Mouse (Mus musculus) liver, embryonic 16.5 days (tissue): Measurements from ENCODE around the gene P4ha1. TPM values are rescaled to one million over a fixed set of nuclear protein-coding genes. Genes with fewer than 3 reads are reported as not detected.

Experiments used
- ATAC-seq: fragments of 200-750 bp; cut with Nextera tagmentation; 2 replicates; pipeline ENCODE4 v1.8.0; 2017; ENCODE audit warnings: low read depth, mild to moderate bottlenecking, moderate number of reproducible peaks, moderate library complexity
- H3K27ac ChIP-seq: fragments of 300-500 bp; sonication (generic); 2 replicates; pipeline ENCODE4 v1.5.1; 2014; ENCODE audit warnings: mild to moderate bottlenecking, low read length
- H3K27me3 ChIP-seq: fragments of 300-500 bp; sonication (generic); 2 replicates; pipeline ENCODE4 v1.6.1; 2014; ENCODE audit warnings: low read depth, low read length, mixed read lengths; ENCODE audit not compliant: control insufficient read depth, insufficient read depth
- H3K36me3 ChIP-seq: fragments of 300-500 bp; sonication (generic); 2 replicates; pipeline ENCODE4 v1.6.1; 2014; ENCODE audit warnings: mild to moderate bottlenecking; ENCODE audit not compliant: control insufficient read depth, insufficient read depth
- H3K4me1 ChIP-seq: fragments of 300-500 bp; sonication (generic); 2 replicates; pipeline ENCODE4 v1.6.1; 2014; ENCODE audit warnings: low read depth, low read length, mixed read lengths; ENCODE audit not compliant: control insufficient read depth
- H3K4me2 ChIP-seq: fragments of 300-500 bp; sonication (generic); 2 replicates; pipeline ENCODE4 v1.6.1; 2014; ENCODE audit warnings: low read depth, low read length, mixed read lengths
- H3K4me3 ChIP-seq: fragments of 300-500 bp; sonication (generic); 2 replicates; pipeline ENCODE4 v1.5.1; 2014; ENCODE audit warnings: low read depth, mild to moderate bottlenecking, low read length
- H3K9ac ChIP-seq: fragments of 300-500 bp; sonication (generic); 2 replicates; pipeline ENCODE4 v1.6.1; 2014; ENCODE audit warnings: low read depth, low read length
- H3K9me3 ChIP-seq: fragments of 300-500 bp; sonication (generic); replicated peaks from 2 replicates; pipeline ENCODE4 v1.6.1; 2016; ENCODE audit warnings: low read length; ENCODE audit not compliant: control insufficient read depth
- WGBS: fragments of 180-500 bp; shearing (Covaris S2); extraction: QIAGEN DNeasy Blood & Tissue Kit; methylation state at CpG from one replicate; pipeline ENCODE4 v1.1.7; 2014; ENCODE audit not compliant: insufficient replicate concordance; 5-methylcytosine and 5-hydroxymethylcytosine counted together
- polyA plus RNA-seq: library from polyadenylated mRNA; unstranded; fragments of >200 nt; fragmentation: Nextera tagmentation; extraction: Ambion mirVana; gene quantifications from 2 replicates; pipeline ENCODE4 v1.2.1, GENCODE M21; 2015

Gene P4ha1
- polyA plus RNA-seq, result 14.9 and 15.0 TPM in 2 replicates

DNA sequence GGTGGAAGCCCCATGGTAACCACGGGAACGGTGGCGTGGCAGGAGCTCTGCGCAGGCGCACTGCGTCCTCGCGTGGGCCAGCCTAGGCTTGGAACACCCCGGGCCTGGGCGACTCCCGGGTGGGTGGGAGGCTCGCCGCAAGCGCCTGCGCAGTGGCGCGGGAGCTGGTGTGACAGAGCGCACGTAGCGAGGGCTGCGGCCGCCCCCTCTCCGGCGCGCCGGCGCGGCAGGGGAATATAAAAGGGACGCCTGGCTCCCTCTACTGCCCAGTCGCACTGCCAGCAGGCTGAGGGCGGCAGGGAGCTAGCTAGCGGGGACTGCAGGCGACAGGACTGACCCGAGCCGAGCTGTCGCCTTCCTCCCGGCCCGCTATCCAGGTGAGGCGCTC, at the start of gene P4ha1:
Gene P4ha1, plus strand, starts transcription at position 197 of the 388 bp plus-strand sequence.
- Histone ChIP-seq H3K36me3 (no peaks in the 10 kb centered on the region), H3K27ac (peak within 1 kb of the TSS; percentile 82), H3K9ac (peak within 1 kb of the TSS; percentile 81), H3K9me3 (no peaks in the 10 kb centered on the region), H3K4me2 (peak within 1 kb of the TSS; percentile 81), H3K4me3 (peak within 1 kb of the TSS; percentile 74), H3K27me3 (no peaks in the 10 kb centered on the region), H3K4me1 (peaks cover 8% of the 10 kb centered on the region)
- 0% methylated on average over 35 of the region's 39 CpGs for WGBS
- peak; percentile 98 for ATAC-seq

DNA sequence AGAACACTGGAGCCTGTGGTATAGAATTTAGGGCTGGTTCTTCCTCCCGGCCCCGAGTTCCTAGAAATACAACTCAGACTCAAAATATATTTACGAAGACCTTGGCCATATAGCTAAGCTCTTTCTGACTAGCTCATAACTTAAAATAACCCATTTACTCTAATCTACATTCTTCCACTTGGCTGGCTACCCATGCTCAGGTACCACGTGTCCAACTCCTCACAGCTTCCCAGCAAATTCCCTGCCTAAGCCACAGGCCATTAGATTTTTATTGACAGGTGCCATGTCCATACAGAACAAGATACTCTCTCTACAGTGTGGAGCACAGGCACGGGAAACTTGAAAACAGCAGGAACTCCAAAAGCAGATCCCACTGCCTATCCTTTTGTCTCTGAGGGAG, 47.4 kb upstream of the P4ha1 start:
- WGBS, result 68% methylated on average over 5 of the region's 5 CpGs
- no peaks in the 10 kb centered on the region for H3K36me3 ChIP-seq
- no peaks in the 10 kb centered on the region for H3K4me1 ChIP-seq
- no peaks in the 10 kb centered on the region for H3K27me3 ChIP-seq
- no peak overlapping the region for H3K9ac ChIP-seq
- no peaks in the 10 kb centered on the region for H3K9me3 ChIP-seq
- no peak overlapping the region for H3K4me3 ChIP-seq
- no peak overlapping the region for H3K4me2 ChIP-seq
- no peak overlapping the region for H3K27ac ChIP-seq
- ATAC-seq, result no peak

DNA sequence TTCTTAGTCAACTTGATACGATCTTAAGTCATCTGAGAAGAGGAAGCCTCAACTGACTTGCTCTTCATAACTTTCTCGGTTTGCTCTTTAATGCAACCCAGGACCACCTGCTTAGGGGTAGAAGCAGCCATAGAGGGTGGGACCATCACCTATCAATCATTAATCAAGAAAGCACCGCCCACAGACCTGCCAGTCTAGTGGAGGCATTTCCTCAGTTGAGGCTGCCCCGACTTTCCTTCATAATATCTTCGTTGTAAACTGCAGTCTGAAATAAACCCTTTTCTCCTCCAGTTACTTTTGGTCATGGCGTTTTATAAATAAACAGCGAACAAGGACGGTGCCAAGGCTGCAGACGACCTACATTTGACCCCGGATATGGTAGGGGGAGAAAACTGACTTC, 46.0 kb upstream of the P4ha1 start:
- Histone ChIP-seq H3K4me2 (peak overlapping the region; percentile 25; the same call in 1 of the 2 replicates), H3K4me1 (no peaks in the 10 kb centered on the region), H3K9me3 (no peaks in the 10 kb centered on the region), H3K27me3 (no peaks in the 10 kb centered on the region), H3K36me3 (no peaks in the 10 kb centered on the region), H3K9ac (no peak overlapping the region), H3K27ac (no peak overlapping the region), H3K4me3 (peak overlapping the region; percentile 16; the same call in 1 of the 2 replicates)
- 45% methylated on average over 10 of the region's 10 CpGs for WGBS
- no peak; the same call in 1 of the 2 replicates for ATAC-seq

DNA sequence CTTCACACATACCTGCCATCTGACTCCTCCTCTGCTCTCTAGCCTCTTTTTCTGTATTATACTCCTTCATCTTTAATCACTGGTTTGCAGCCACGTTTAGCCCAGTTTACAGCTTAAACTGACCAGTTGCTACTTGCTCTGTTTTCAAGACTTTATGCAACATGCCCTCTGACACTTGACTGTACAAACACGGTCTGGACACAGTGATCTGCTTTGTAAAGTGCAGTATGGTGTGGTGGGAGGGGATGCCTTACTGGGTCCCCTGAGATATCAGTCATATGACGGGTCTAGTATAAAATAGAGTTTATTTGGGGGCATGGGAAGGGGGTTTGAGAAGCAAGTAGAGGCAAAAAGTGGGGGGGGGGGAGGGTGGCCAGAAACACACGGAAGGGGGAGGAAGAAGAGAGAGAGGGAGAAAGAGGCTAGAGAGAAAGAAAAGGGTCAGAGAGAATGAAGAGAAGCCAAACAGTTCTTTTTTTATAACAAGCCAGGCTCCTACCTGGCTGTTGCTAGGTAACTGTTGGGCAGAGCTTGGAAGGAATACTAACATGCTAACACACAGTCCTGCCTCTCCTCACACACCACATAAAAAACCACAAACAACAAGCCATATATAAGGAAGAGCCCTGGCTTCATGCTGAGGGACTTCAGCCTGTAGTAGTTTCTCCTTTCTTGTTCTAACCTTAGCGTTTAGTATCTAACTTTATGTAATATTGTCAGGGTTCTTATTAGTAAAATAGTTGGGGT, 45.2 kb upstream of the P4ha1 start:
- peak; percentile 76 for ATAC-seq
- Histone ChIP-seq H3K4me2 (0 out of 2 replicates have a peak overlapping the region, but pooled peaks have one; percentile 25), H3K4me1 (no peaks in the 10 kb centered on the region), H3K9ac (no peak overlapping the region), H3K36me3 (no peaks in the 10 kb centered on the region), H3K27me3 (no peaks in the 10 kb centered on the region), H3K27ac (peak overlapping the region; percentile 46; the same call in 1 of the 2 replicates), H3K4me3 (no peak overlapping the region), H3K9me3 (no peaks in the 10 kb centered on the region)
- 33% methylated on average over 5 of the region's 5 CpGs for WGBS

DNA sequence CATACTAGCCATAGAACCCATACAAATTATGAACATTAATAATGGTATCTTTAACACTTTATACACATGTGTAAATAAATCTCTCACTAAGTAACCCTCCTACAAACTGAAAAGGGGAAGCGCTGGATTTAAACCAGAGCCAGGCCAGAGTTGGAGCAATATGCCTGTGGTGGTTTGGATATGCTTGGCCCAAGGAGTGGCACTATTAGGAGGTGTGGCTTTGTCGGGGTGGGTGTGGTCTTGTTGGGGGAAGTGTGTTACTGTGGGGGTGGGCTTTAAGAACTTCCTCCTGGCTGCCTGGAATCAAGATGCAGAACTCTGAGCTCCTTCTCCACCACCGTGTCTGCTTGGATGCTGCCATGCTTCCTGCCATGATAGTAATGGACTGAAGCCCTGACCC, 39.9 kb upstream of the P4ha1 start:
- Histone ChIP-seq H3K36me3 (no peaks in the 10 kb centered on the region), H3K4me2 (no peak overlapping the region), H3K27me3 (no peaks in the 10 kb centered on the region), H3K4me3 (no peak overlapping the region), H3K27ac (no peak overlapping the region), H3K9me3 (no peaks in the 10 kb centered on the region), H3K9ac (no peak overlapping the region), H3K4me1 (peaks cover 2% of the 10 kb centered on the region; the same call in 1 of the 2 replicates)
- no peak for ATAC-seq
- 37% methylated on average over 3 of the region's 3 CpGs for WGBS

DNA sequence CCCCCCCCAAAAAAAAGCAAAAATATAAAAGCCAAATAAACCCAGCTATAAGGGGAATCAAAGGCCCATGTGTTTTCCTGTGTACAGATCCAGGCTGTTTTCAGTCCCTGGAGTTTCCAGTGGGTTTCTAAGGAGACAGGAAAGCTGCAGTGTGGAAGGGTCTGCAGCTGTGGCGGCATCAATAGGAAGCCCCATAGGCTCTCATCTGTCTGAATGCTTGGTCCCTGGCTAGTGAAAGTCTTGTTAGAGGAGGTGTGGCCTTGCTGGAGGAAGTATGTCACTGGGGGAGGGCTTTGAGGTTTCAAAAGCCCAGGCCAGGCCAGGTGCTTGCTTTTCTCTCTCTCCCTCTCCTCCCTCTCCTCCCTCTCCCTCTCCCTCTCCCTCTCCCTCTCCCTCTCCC, 39.3 kb upstream of the P4ha1 start:
- no peaks in the 10 kb centered on the region for H3K36me3 ChIP-seq
- no peaks in the 10 kb centered on the region for H3K27me3 ChIP-seq
- no peak overlapping the region for H3K4me2 ChIP-seq
- peaks cover 2% of the 10 kb centered on the region; the same call in 1 of the 2 replicates for H3K4me1 ChIP-seq
- no peak for ATAC-seq
- 71% methylated on average over 1 of the region's 1 CpGs for WGBS
- H3K4me3 ChIP-seq, result no peak overlapping the region
- H3K9me3 ChIP-seq, result no peaks in the 10 kb centered on the region
- H3K27ac ChIP-seq, result no peak overlapping the region
- no peak overlapping the region for H3K9ac ChIP-seq

DNA sequence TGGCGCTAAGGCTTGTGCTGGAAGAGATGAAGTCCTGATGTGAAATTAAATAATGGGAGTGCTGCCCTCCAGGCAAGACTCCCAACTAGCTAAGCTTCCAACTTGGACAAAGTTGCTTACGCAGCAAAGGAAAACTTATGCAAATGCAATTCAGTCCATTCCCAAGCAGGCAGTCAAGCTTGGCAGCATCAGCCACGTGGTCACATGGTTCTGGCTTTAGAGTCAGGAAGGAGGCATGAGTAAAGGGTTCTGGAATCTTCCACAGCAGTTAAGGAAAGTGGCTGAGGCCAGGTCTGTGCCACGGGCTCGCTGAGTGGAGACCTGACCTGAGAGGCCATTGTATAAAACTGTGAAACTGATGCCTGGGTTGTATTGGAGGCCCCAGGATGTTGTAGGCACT, 37.6 kb upstream of the P4ha1 start:
- Histone ChIP-seq H3K36me3 (no peaks in the 10 kb centered on the region), H3K4me3 (no peak overlapping the region), H3K9ac (no peak overlapping the region), H3K4me2 (no peak overlapping the region), H3K4me1 (peaks cover 2% of the 10 kb centered on the region; the same call in 1 of the 2 replicates), H3K27me3 (no peaks in the 10 kb centered on the region), H3K27ac (no peak overlapping the region), H3K9me3 (no peaks in the 10 kb centered on the region)
- 72% methylated on average over 5 of the region's 5 CpGs for WGBS
- ATAC-seq, result no peak

DNA sequence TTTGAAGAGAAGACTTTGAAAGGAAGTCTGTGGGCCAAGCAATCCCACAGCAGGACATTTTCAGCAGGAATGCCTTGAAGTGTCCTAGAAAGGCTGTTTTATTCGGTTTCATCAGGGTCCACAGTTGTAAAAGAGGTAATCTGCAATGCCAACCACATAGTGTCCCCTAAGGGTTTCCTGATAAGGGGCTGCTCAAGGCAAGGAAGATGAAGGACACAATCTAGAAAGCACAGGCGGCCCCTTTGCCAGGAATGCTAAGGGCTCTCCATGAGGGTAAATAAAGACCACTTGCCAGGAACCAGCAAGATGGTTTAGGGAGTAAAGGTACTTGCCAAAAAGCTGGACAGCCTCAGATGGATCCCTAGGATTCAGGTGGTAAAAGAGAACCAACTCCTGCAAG, 35.8 kb upstream of the P4ha1 start:
- Histone ChIP-seq H3K27ac (no peak overlapping the region), H3K4me1 (peaks cover 2% of the 10 kb centered on the region; the same call in 1 of the 2 replicates), H3K27me3 (no peaks in the 10 kb centered on the region), H3K36me3 (no peaks in the 10 kb centered on the region), H3K4me3 (no peak overlapping the region), H3K9ac (no peak overlapping the region), H3K9me3 (no peaks in the 10 kb centered on the region), H3K4me2 (no peak overlapping the region)
- 0 out of 2 replicates have a peak, but pooled peaks have one; percentile 50 for ATAC-seq
- WGBS, result 30% methylated on average over 2 of the region's 2 CpGs

DNA sequence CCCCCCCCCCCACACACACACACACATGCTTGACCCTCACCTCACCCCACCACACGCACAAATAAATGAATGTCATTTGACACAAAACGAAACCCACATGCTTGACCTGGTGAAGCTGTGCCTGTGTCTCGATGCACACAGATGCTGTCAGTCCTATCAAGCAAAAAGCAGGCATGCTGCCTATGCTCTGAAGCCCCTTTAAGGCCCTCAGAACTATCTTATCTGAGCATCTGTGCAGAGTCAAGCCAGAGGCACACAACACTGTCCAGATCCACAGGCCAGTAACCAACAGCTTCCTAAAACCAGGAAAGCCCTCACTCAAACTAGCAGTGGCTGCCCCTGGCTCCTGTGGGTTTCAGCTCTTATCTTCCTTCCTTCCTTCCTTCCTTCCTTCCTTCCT, 35.4 kb upstream of the P4ha1 start:
- Histone ChIP-seq H3K4me3 (no peak overlapping the region), H3K9me3 (no peaks in the 10 kb centered on the region), H3K27me3 (no peaks in the 10 kb centered on the region), H3K9ac (no peak overlapping the region), H3K4me2 (no peak overlapping the region), H3K4me1 (peaks cover 2% of the 10 kb centered on the region; the same call in 1 of the 2 replicates), H3K36me3 (no peaks in the 10 kb centered on the region), H3K27ac (no peak overlapping the region)
- 37% methylated on average over 3 of the region's 3 CpGs for WGBS
- ATAC-seq, result peak; percentile 62
